Mouse (Mus musculus) lung, postnatal 0 days (tissue): ENCODE measurements around the gene Cdc42ep5.

Experiments used
- CTCF ChIP-seq: IDR thresholded peaks from 2 replicates; pipeline ENCODE4 v1.5.1; 2016; ENCODE audit warnings: antibody characterized with exemption, mild to moderate bottlenecking
- EP300 ChIP-seq: IDR thresholded peaks from 2 replicates; pipeline ENCODE4 v1.6.1; 2016; ENCODE audit warnings: antibody characterized with exemption, mild to moderate bottlenecking, control low read depth

- TF ChIP-seq EP300 = no peak
- TF ChIP-seq CTCF = no peak
These were observed 25.3 kb downstream of the Cdc42ep5 start for GRCm38 (mm10) chr7:4139391-4139790.
